Mouse (Mus musculus): ENCODE results near the gene Hs6st3.

Gene Hs6st3

GRCm38 (mm10) chr14:119633626-119634025 lies 495.5 kb downstream of the Hs6st3 start:
- no peak for DNase-seq (ENCODE audit: low read depth, low spot score)

GRCm38 (mm10) chr14:119642874-119643273 lies 504.7 kb downstream of the Hs6st3 start:
- DNase-seq (ENCODE audit: low read depth, low spot score): no peak

GRCm38 (mm10) chr14:119643840-119644239 lies 505.7 kb downstream of the Hs6st3 start:
- DNase-seq (ENCODE audit: low read depth, low spot score): no peak

GRCm38 (mm10) chr14:119656936-119657335 lies 518.8 kb downstream of the Hs6st3 start:
- DNase-seq (ENCODE audit: low read depth, low spot score): no peak

- DNase-seq (ENCODE audit: low read depth, low spot score): no peak
Measured at GRCm38 (mm10) chr14:119665741-119666141, 527.6 kb downstream of the Hs6st3 start.

- DNase-seq (ENCODE audit: low read depth, low spot score): no peak
Measured at GRCm38 (mm10) chr14:119667421-119667820, 529.3 kb downstream of the Hs6st3 start.

GRCm38 (mm10) chr14:119670836-119671587 lies 532.9 kb downstream of the Hs6st3 start:
- no peak for DNase-seq (ENCODE audit: low read depth, low spot score)

GRCm38 (mm10) chr14:119678574-119678973 lies 540.4 kb downstream of the Hs6st3 start:
- DNase-seq (ENCODE audit: low read depth, low spot score): no peak

- DNase-seq (ENCODE audit: low read depth, low spot score): no peak
Measured at GRCm38 (mm10) chr14:119680052-119680451, 541.9 kb downstream of the Hs6st3 start.

GRCm38 (mm10) chr14:119687885-119688284 lies 549.7 kb downstream of the Hs6st3 start:
- DNase-seq (ENCODE audit: low read depth, low spot score): no peak

GRCm38 (mm10) chr14:119699982-119700381 lies 561.8 kb downstream of the Hs6st3 start:
- DNase-seq (ENCODE audit: low read depth, low spot score): no peak

- no peak for DNase-seq (ENCODE audit: low read depth, low spot score)
Measured at GRCm38 (mm10) chr14:119714712-119715111, 576.6 kb downstream of the Hs6st3 start.

- DNase-seq (ENCODE audit: low read depth, low spot score): no peak
Measured at GRCm38 (mm10) chr14:119717323-119717722, 579.2 kb downstream of the Hs6st3 start.

- no peak for DNase-seq (ENCODE audit: low read depth, low spot score)
Measured at GRCm38 (mm10) chr14:119725102-119725501, 587.0 kb downstream of the Hs6st3 start.

- DNase-seq (ENCODE audit: low read depth, low spot score): no peak
Measured at GRCm38 (mm10) chr14:119731436-119732080, 593.4 kb downstream of the Hs6st3 start.

GRCm38 (mm10) chr14:119732219-119732618 lies 594.1 kb downstream of the Hs6st3 start:
- DNase-seq (ENCODE audit: low read depth, low spot score): no peak

GRCm38 (mm10) chr14:119737408-119737961 lies 599.3 kb downstream of the Hs6st3 start:
- no peak for DNase-seq (ENCODE audit: low read depth, low spot score)

- no peak for DNase-seq (ENCODE audit: low read depth, low spot score)
Measured at GRCm38 (mm10) chr14:119741791-119742190, 603.6 kb downstream of the Hs6st3 start.

- DNase-seq (ENCODE audit: low read depth, low spot score): no peak
Measured at GRCm38 (mm10) chr14:119761376-119761775, 623.2 kb downstream of the Hs6st3 start.

- no peak for DNase-seq (ENCODE audit: low read depth, low spot score)
Measured at GRCm38 (mm10) chr14:119772040-119772439, 633.9 kb downstream of the Hs6st3 start.

GRCm38 (mm10) chr14:119776261-119776660 lies 638.1 kb downstream of the Hs6st3 start:
- DNase-seq (ENCODE audit: low read depth, low spot score): no peak

GRCm38 (mm10) chr14:119779982-119780588 lies 641.9 kb downstream of the Hs6st3 start:
- no peak for DNase-seq (ENCODE audit: low read depth, low spot score)

Data from skeletal muscle tissue, adult 2 months (tissue).